Comparison of ENCODE assay signal across 8 mouse cellular contexts in the genomic region with DNA sequence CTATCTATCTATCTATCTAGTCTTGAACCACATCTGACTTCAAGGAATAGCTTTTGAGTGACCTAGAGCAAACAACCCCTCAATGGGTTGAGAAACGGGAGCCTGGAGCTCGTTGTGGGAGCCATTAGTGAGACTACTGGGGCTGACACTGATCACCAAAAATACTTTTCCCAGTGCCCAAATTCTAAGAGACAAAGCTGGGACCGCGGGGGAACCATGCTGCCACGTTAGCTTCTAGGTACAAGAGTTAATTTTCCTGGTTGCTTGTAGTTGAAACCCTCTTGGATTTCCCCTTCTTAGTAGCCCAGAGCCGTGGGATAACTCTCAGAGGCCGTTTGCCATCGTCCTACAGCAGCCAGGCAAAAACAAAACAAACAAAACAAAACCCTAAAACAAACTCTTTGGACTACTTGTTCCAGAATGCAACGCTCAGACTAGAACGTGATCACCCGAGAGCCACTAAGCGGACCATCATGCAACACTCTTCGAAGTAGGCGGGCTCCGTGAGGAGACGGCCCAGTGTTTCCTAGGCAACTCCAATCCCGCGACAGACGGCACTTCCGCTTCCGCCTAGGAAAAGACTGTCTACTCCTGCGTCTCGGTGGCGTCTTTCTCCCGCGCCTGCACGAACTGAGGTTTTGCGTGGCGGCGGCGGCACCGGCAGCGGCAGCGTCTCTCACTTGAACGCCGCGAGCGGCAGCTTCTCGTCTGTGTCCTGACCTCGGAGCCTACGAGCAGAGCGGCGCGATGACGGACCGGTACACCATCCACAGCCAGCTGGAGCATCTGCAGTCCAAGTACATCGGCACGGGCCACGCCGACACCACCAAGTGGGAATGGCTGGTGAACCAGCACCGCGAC. TPM values are rescaled to one million over a fixed set of nuclear protein-coding genes. Genes with fewer than 3 reads are reported as not detected.
DNase-seq lines count a peak whose midpoint lies in the region; ATAC-seq lines count a peak whose summit lies in the region.

No protein-coding gene starts in this region.

- peak; percentile 99 for ATAC-seq in intestine, embryonic 14.5 days (replicated peaks; ENCODE audit: low FRiP score, low TSS enrichment, low read depth)

- 3% methylated on average over 52 of the region's 52 CpGs for WGBS in intestine, embryonic 14.5 days

- H3K27me3 ChIP-seq in intestine, embryonic 14.5 days (replicated peaks; ENCODE audit: control insufficient read depth, insufficient read depth, low read length): no peaks in the 10 kb centered on the region

- no peaks in the 10 kb centered on the region for H3K9me3 ChIP-seq in intestine, embryonic 14.5 days (ENCODE audit: control insufficient read depth, low read length)

- DNase-seq in adrenal gland, adult 18-20 months (ENCODE audit: low spot score in 2 of 2): peak; percentile 87
- peak; percentile 98 for DNase-seq in embryo, embryonic 11 days
- peak; percentile 94 for DNase-seq in gastrocnemius, postnatal 25 days
- DNase-seq in intestine, embryonic 14.5 days (ENCODE audit: low spot score): peak; percentile 97
- DNase-seq in left cerebral cortex, postnatal 14 days (ENCODE audit: low spot score in 2 of 2): peak; percentile 98
- peak; percentile 96 for DNase-seq in mesoderm, embryonic 11.5 days (ENCODE audit: low read depth, low spot score)
- DNase-seq in right cerebral cortex, postnatal 36 days (ENCODE audit: low spot score in 2 of 2): peak; percentile 95 to 97
- peak; percentile 94 for DNase-seq in yolk sac, embryonic 10.5 days (ENCODE audit: low spot score)

- intact Hi-C loops in left cerebral cortex, postnatal 14 days (cut with DNase I): no loop called here

- H3K9ac ChIP-seq in intestine, embryonic 14.5 days (ENCODE audit: low read length): peak overlapping the region; percentile 70

- H3K4me2 ChIP-seq in intestine, embryonic 14.5 days (ENCODE audit: low read length): peak overlapping the region; percentile 88

- peaks cover 14% of the 10 kb centered on the region; the same call in 1 of the 2 replicates for H3K36me3 ChIP-seq in intestine, embryonic 14.5 days (ENCODE audit: control insufficient read depth, insufficient read depth, low read length)

- peaks cover 13% of the 10 kb centered on the region for H3K4me1 ChIP-seq in intestine, embryonic 14.5 days (replicated peaks; ENCODE audit: control insufficient read depth, insufficient read depth, low read length)

- H3K27ac ChIP-seq in intestine, embryonic 14.5 days (ENCODE audit: low read depth): peak overlapping the region; percentile 69; the same call in 1 of the 2 replicates

- H3K4me3 ChIP-seq in intestine, embryonic 14.5 days (ENCODE audit: low read depth, low read length): peak overlapping the region; percentile 94

RNA-seq across cellular contexts. Expression of a gene that starts 3.0 kb away (rescaled TPM):
- total RNA-seq in adrenal gland, adult 18-20 months (2021): 10 to 100 TPM; 10.6 to 12.5 TPM
- total RNA-seq in gastrocnemius, postnatal 25 days (2021): 1 to 10 TPM; 4.6 to 4.9 TPM
- polyA plus RNA-seq in intestine, embryonic 14.5 days (2014; fragmentation: Nextera tagmentation; extraction: Ambion mirVana): 47.6 and 52.0 TPM in 2 replicates
- 1 to 10 TPM; 8.2 to 8.9 TPM for total RNA-seq in left cerebral cortex, postnatal 14 days (2021)

RNA-seq across cellular contexts. Expression of a gene that starts 44.0 kb away (rescaled TPM):
- 10 to 100 TPM in 1 of 2 experiments, 1 to 10 TPM in 1; 6.5 to 11.0 TPM for total RNA-seq in adrenal gland, adult 18-20 months (2021)
- total RNA-seq in gastrocnemius, postnatal 25 days (2021): under 1 TPM; 0.24 to 0.28 TPM
- polyA plus RNA-seq in intestine, embryonic 14.5 days (2014; fragmentation: Nextera tagmentation; extraction: Ambion mirVana): 1.9 and 3.2 TPM in 2 replicates
- under 1 TPM; 0.21 to 0.35 TPM for total RNA-seq in left cerebral cortex, postnatal 14 days (2021)

RNA-seq across cellular contexts. Expression of a gene that starts 52.2 kb away (rescaled TPM):
- 10 to 100 TPM in 1 of 2 experiments, 1 to 10 TPM in 1; 7.5 to 11.8 TPM for total RNA-seq in adrenal gland, adult 18-20 months (2021)
- 10 to 100 TPM in 1 of 2 experiments, 1 to 10 TPM in 1; 5.0 to 10.6 TPM for total RNA-seq in gastrocnemius, postnatal 25 days (2021)
- 266 and 288 TPM in 2 replicates for polyA plus RNA-seq in intestine, embryonic 14.5 days (2014; fragmentation: Nextera tagmentation; extraction: Ambion mirVana)
- total RNA-seq in left cerebral cortex, postnatal 14 days (2021): 10 to 100 TPM; 14.6 to 25.2 TPM

Comparison
In these comparisons a context has a peak if more than half of its experiments do, and no peak if none do; other contexts are left out.
1. Peak in every context shown above with its lines: DNase-seq, ATAC-seq, H3K4me3 ChIP-seq and H3K27ac ChIP-seq.
2. RNA of a gene that starts 44.0 kb away (total RNA-seq): 6.5 to 11.0 TPM in adrenal gland, adult 18-20 months; 0.21 to 0.35 TPM in left cerebral cortex, postnatal 14 days and 0.24 to 0.28 TPM in gastrocnemius, postnatal 25 days; every median in the first group is over 4 times any median in the second.